Mouse (Mus musculus) activated CD4-positive, CD25-positive, alpha-beta regulatory T cell, adult 9 weeks (primary cell): ENCODE data around the gene Rpe65. TPM values are rescaled to one million over a fixed set of nuclear protein-coding genes. Genes with fewer than 3 reads are reported as not detected.

Source experiments
- polyA plus RNA-seq: library from polyadenylated mRNA; unstranded; fragments of 100-300 nt; shearing (Covaris generic); gene quantifications from one replicate; pipeline ENCODE4 v1.2.1, GENCODE M21; 2017

Rpe65 gene
- not detected for polyA plus RNA-seq

GRCm38 (mm10) chr3:159598875-159599274 is at the start of gene Rpe65:
Gene Rpe65 (plus strand): TSS chr3:159599175.

Other genes with a start within 250 kb of the Rpe65 start
- 3.0 TPM for gene Depdc1a, start 103.7 kb upstream of the Rpe65 start, polyA plus RNA-seq
- 128 TPM for gene Wls, start 240.5 kb downstream of the Rpe65 start, polyA plus RNA-seq